Comparison of ENCODE assay signal across 22 mouse cellular contexts in genomic region chr7:25432381-25432780, GRCm38 (mm10). TPM values are rescaled to one million over a fixed set of nuclear protein-coding genes. Genes with fewer than 3 reads are reported as not detected.
A peak's percentile ranks its signal among the peaks of the same experiment; 100 is the strongest.
DNase-seq lines count a peak whose midpoint lies in the region; ATAC-seq and TF ChIP-seq lines count a peak whose summit lies in the region.
"Had no signal": no experiment of that assay in that cellular context is flagged by ENCODE, and none has a peak within 500 bp of the region (broad histone marks: within the 10 kb centered on the region; RNA-seq: fewer than 3 reads in every experiment).

No protein-coding gene starts in this region.

- no peak for DNase-seq in gastrocnemius, adult 2 months
- DNase-seq in gastrocnemius, postnatal 25 days, result no peak
- DNase-seq in liver, adult 2 months (ENCODE audit: extremely low read depth, low read depth, low spot score), result no peak
- DNase-seq in adrenal gland, adult 2 months, result no peak
- DNase-seq in right cerebral cortex, adult 18-20 months, result no peak
- DNase-seq: cerebellum, adult 9-10 months; kidney, adult 11 months; kidney, postnatal 25 days; liver, embryonic 13.5 days; midbrain, embryonic 14.5 days; right cerebral cortex, postnatal 14 days; thymus, postnatal 14 days had no signal

- H3K79me2 ChIP-seq in liver, adult 2 months (ENCODE audit: control insufficient read depth, insufficient read depth, low read length), result no peaks in the 10 kb centered on the region

- H3K4me1 ChIP-seq in liver, adult 2 months (ENCODE audit: control insufficient read depth, insufficient read depth, low read length), result peaks cover 6% of the 10 kb centered on the region
- H3K4me1 ChIP-seq in liver, embryonic 12.5 days, result peaks cover 5% of the 10 kb centered on the region; the same call in 1 of the 2 replicates
- peaks cover 54% of the 10 kb centered on the region for H3K4me1 ChIP-seq in bone marrow macrophage, adult 2 months (ENCODE audit: control insufficient read depth, insufficient read depth, low read length)
- H3K4me1 ChIP-seq in stomach, embryonic 14.5 days (ENCODE audit: control insufficient read depth, insufficient read depth, low read length), result peaks cover 10% of the 10 kb centered on the region; the same call in 1 of the 2 replicates

- no peak for ATAC-seq in liver, embryonic 12.5 days
- no peak for ATAC-seq in stomach, embryonic 14.5 days (ENCODE audit: insufficient number of reproducible peaks, insufficient read depth, low FRiP score, low read depth)
- ATAC-seq: forebrain, embryonic 14.5 days; Patski had no signal

- H3K36me3 ChIP-seq in liver, adult 2 months (ENCODE audit: control insufficient read depth, insufficient read depth, low read length), result no peaks in the 10 kb centered on the region
- H3K36me3 ChIP-seq in liver, embryonic 12.5 days, result no peaks in the 10 kb centered on the region
- H3K36me3 ChIP-seq in stomach, embryonic 14.5 days (ENCODE audit: control insufficient read depth, insufficient read depth, low read length), result no peaks in the 10 kb centered on the region
- H3K36me3 ChIP-seq: liver, embryonic 13.5 days had no signal

- WGBS in liver, adult 2 months, result 72% methylated on average over 6 of the region's 6 CpGs
- 73% methylated on average over 6 of the region's 6 CpGs for WGBS in liver, embryonic 12.5 days (ENCODE audit: insufficient replicate concordance)
- 89% methylated on average over 6 of the region's 6 CpGs for WGBS in stomach, embryonic 14.5 days

- TF ChIP-seq CTCF in gastrocnemius, adult 2 months (IDR thresholded peaks at IDR 0.05), result no peak
- no peak for TF ChIP-seq CTCF in liver, adult 2 months (IDR thresholded peaks at IDR 0.05; ENCODE audit: low read depth, low read length)
- no peak for TF ChIP-seq CTCF in bone marrow macrophage, adult 2 months (IDR thresholded peaks at IDR 0.05; ENCODE audit: low read depth, low read length)

- no peak for TF ChIP-seq POLR2A in liver, adult 2 months (IDR thresholded peaks at IDR 0.05; ENCODE audit: extremely low read depth, insufficient read depth, low read length)
- TF ChIP-seq POLR2A in bone marrow macrophage, adult 2 months (IDR thresholded peaks at IDR 0.05; ENCODE audit: borderline replicate concordance, low read depth, low read length), result no peak

- H3K9ac ChIP-seq in liver, adult 2 months (ENCODE audit: low read depth, low read length), result no peak overlapping the region
- no peak overlapping the region for H3K9ac ChIP-seq in liver, embryonic 12.5 days
- no peak overlapping the region for H3K9ac ChIP-seq in stomach, embryonic 14.5 days (replicated peaks; ENCODE audit: low read depth, low read length)
- H3K9ac ChIP-seq: liver, embryonic 13.5 days had no signal

- intact Hi-C loops in gastrocnemius, adult 2 months (cut with DNase I), result no loop called here

- H3K9me3 ChIP-seq in liver, embryonic 12.5 days (replicated peaks), result no peaks in the 10 kb centered on the region
- no peaks in the 10 kb centered on the region for H3K9me3 ChIP-seq in stomach, embryonic 14.5 days (ENCODE audit: control insufficient read depth, low read depth, low read length)
- H3K9me3 ChIP-seq: liver, embryonic 13.5 days had no signal

- no peak overlapping the region for H3K4me3 ChIP-seq in gastrocnemius, adult 2 months
- H3K4me3 ChIP-seq in liver, adult 2 months (ENCODE audit: insufficient read depth, low read depth, low read length), result no peak overlapping the region
- no peak overlapping the region for H3K4me3 ChIP-seq in liver, embryonic 12.5 days
- H3K4me3 ChIP-seq in bone marrow macrophage, adult 2 months (ENCODE audit: insufficient read depth, low read length), result no peak overlapping the region
- H3K4me3 ChIP-seq in stomach, embryonic 14.5 days (ENCODE audit: low read depth, low read length), result no peak overlapping the region
- H3K4me3 ChIP-seq: liver, embryonic 13.5 days had no signal

- peak overlapping the region; percentile 84 for H3K27ac ChIP-seq in gastrocnemius, adult 2 months
- peak overlapping the region; percentile 33 for H3K27ac ChIP-seq in liver, adult 2 months (replicated peaks; ENCODE audit: insufficient read depth, low read depth, low read length)
- H3K27ac ChIP-seq in liver, embryonic 12.5 days, result no peak overlapping the region
- H3K27ac ChIP-seq in bone marrow macrophage, adult 2 months (ENCODE audit: insufficient read depth, low read depth, low read length), result peak overlapping the region; percentile 14; the same call in 1 of the 2 replicates
- peak overlapping the region; percentile 66; the same call in 1 of the 2 replicates for H3K27ac ChIP-seq in stomach, embryonic 14.5 days (ENCODE audit: low read length)
- H3K27ac ChIP-seq: liver, embryonic 13.5 days had no signal

- H3K4me2 ChIP-seq in liver, embryonic 12.5 days, result no peak overlapping the region
- no peak overlapping the region for H3K4me2 ChIP-seq in stomach, embryonic 14.5 days (replicated peaks; ENCODE audit: low read depth, low read length)
- H3K4me2 ChIP-seq: liver, embryonic 13.5 days had no signal

- no peaks in the 10 kb centered on the region for H3K27me3 ChIP-seq in liver, adult 2 months (ENCODE audit: control insufficient read depth, insufficient read depth, low read length)
- H3K27me3 ChIP-seq in liver, embryonic 12.5 days (replicated peaks), result no peaks in the 10 kb centered on the region
- no peaks in the 10 kb centered on the region for H3K27me3 ChIP-seq in stomach, embryonic 14.5 days (ENCODE audit: control insufficient read depth, insufficient read depth, low read length)
- H3K27me3 ChIP-seq: liver, embryonic 13.5 days; Patski had no signal

RNA-seq across cellular contexts. Expression of gene Cxcl17, which starts 19.7 kb away (rescaled TPM):
- total RNA-seq in gastrocnemius, adult 2 months (2021), result not detected
- total RNA-seq in gastrocnemius, postnatal 25 days (2021), result not detected
- total RNA-seq in liver, adult 2 months (2014; rRNA removed), result not detected in 2 replicates
- not detected in 2 replicates for polyA plus RNA-seq in liver, adult 2 months (2012; rRNA removed)
- 0.30 TPM in 1 of 2 replicates, not detected in the other for polyA plus RNA-seq in liver, embryonic 12.5 days (2016; fragmentation: Nextera tagmentation; extraction: Ambion mirVana)
- not detected in 2 replicates for polyA plus RNA-seq in bone marrow macrophage, adult 2 months (2012; ENCODE audit: insufficient read depth, insufficient read length, missing spikeins)
- 0.58 TPM in 1 of 2 replicates, not detected in the other for polyA plus RNA-seq in stomach, embryonic 14.5 days (2014; fragmentation: Nextera tagmentation; extraction: Ambion mirVana)
- not detected for total RNA-seq in adrenal gland, adult 2 months (2021)
- polyA plus RNA-seq in adrenal gland, adult 2 months (2012; rRNA removed), result not detected in 2 replicates
- total RNA-seq: gastrocnemius, adult 18-20 months; heart, adult 8-10 months; hematopoietic stem cell, adult 5-6 weeks; layer of hippocampus, postnatal 10 days; left cerebral cortex, postnatal 36 days had no signal
- polyA plus RNA-seq: forebrain, embryonic 14.5 days; liver, embryonic 13.5 days had no signal

RNA-seq across cellular contexts. Expression of gene Lipe, which starts 33.9 kb away (rescaled TPM):
- total RNA-seq in gastrocnemius, adult 2 months (2021), result 10 to 100 TPM; 13.4 to 17.9 TPM
- total RNA-seq in gastrocnemius, postnatal 25 days (2021), result 10 to 100 TPM; 12.8 to 42.6 TPM
- 8.3 and 8.7 TPM in 2 replicates for total RNA-seq in liver, adult 2 months (2014; rRNA removed)
- 9.8 and 11.3 TPM in 2 replicates for polyA plus RNA-seq in liver, adult 2 months (2012; rRNA removed)
- 2.9 and 3.3 TPM in 2 replicates for polyA plus RNA-seq in liver, embryonic 12.5 days (2016; fragmentation: Nextera tagmentation; extraction: Ambion mirVana)
- 28.7 and 37.1 TPM in 2 replicates for polyA plus RNA-seq in bone marrow macrophage, adult 2 months (2012; ENCODE audit: insufficient read depth, insufficient read length, missing spikeins)
- 3.7 and 5.3 TPM in 2 replicates for polyA plus RNA-seq in stomach, embryonic 14.5 days (2014; fragmentation: Nextera tagmentation; extraction: Ambion mirVana)
- 100 to 1,000 TPM; 372 to 462 TPM for total RNA-seq in adrenal gland, adult 2 months (2021)
- polyA plus RNA-seq in adrenal gland, adult 2 months (2012; rRNA removed), result 471 and 632 TPM in 2 replicates

RNA-seq across cellular contexts. Expression of gene Ceacam1, which starts 45.0 kb away (rescaled TPM):
- 1 to 10 TPM; 4.0 to 6.2 TPM for total RNA-seq in gastrocnemius, adult 2 months (2021)
- total RNA-seq in gastrocnemius, postnatal 25 days (2021), result 1 to 10 TPM; 4.1 to 5.2 TPM
- total RNA-seq in liver, adult 2 months (2014; rRNA removed), result 45.5 and 59.6 TPM in 2 replicates
- 84.8 and 87.9 TPM in 2 replicates for polyA plus RNA-seq in liver, adult 2 months (2012; rRNA removed)
- 1.9 and 2.4 TPM in 2 replicates for polyA plus RNA-seq in liver, embryonic 12.5 days (2016; fragmentation: Nextera tagmentation; extraction: Ambion mirVana)
- polyA plus RNA-seq in bone marrow macrophage, adult 2 months (2012; ENCODE audit: insufficient read depth, insufficient read length, missing spikeins), result 20.1 and 21.5 TPM in 2 replicates
- 14.8 and 21.2 TPM in 2 replicates for polyA plus RNA-seq in stomach, embryonic 14.5 days (2014; fragmentation: Nextera tagmentation; extraction: Ambion mirVana)
- total RNA-seq in adrenal gland, adult 2 months (2021), result 10 to 100 TPM in 1 of 2 experiments, 1 to 10 TPM in 1; 8.4 to 45.0 TPM
- 5.9 and 9.5 TPM in 2 replicates for polyA plus RNA-seq in adrenal gland, adult 2 months (2012; rRNA removed)

Comparison
In these comparisons a context has a peak if more than half of its experiments do, and no peak if none do; other contexts are left out.
1. RNA of gene Lipe, which starts 33.9 kb away (polyA plus RNA-seq): 471 to 632 TPM in adrenal gland, adult 2 months; 28.7 to 37.1 TPM in bone marrow macrophage, adult 2 months, 9.8 to 11.3 TPM in liver, adult 2 months, 3.7 to 5.3 TPM in stomach, embryonic 14.5 days and 2.9 to 3.3 TPM in liver, embryonic 12.5 days; every median in the first group is over 10 times any median in the second.